Comparison of ENCODE assay signal across 8 mouse cellular contexts in genomic region chr11:54438366-54438781, GRCm38 (mm10). TPM values are rescaled to one million over a fixed set of nuclear protein-coding genes. Genes with fewer than 3 reads are reported as not detected.
DNase-seq lines count a peak whose midpoint lies in the region; ATAC-seq and TF ChIP-seq lines count a peak whose summit lies in the region.

No protein-coding gene starts in this region.

- under 1% methylated on average over 39 of the region's 47 CpGs for WGBS in forebrain, embryonic 13.5 days
- WGBS in small intestine, adult 2 months = under 1% methylated on average over 47 of the region's 47 CpGs

- TF ChIP-seq CTCF in brain, embryonic 14.5 days (IDR thresholded peaks at IDR 0.05; ENCODE audit: borderline replicate concordance, extremely low read depth, insufficient read depth, insufficient read length) = no peak
- no peak for TF ChIP-seq CTCF in small intestine, adult 2 months (IDR thresholded peaks at IDR 0.05; ENCODE audit: extremely low read depth, insufficient read length, insufficient replicate concordance, low read depth, low read length)

- H3K4me2 ChIP-seq in forebrain, embryonic 13.5 days = peak overlapping the region; percentile 75

- H3K27me3 ChIP-seq in forebrain, embryonic 13.5 days = no peaks in the 10 kb centered on the region
- no peaks in the 10 kb centered on the region for H3K27me3 ChIP-seq in megakaryocyte, embryonic 14.5 days (replicated peaks)
- H3K27me3 ChIP-seq in small intestine, adult 2 months (ENCODE audit: control insufficient read depth, insufficient read depth, low read length) = no peaks in the 10 kb centered on the region

- no peaks in the 10 kb centered on the region for H3K9me3 ChIP-seq in forebrain, embryonic 13.5 days (replicated peaks)
- no peaks in the 10 kb centered on the region for H3K9me3 ChIP-seq in megakaryocyte, embryonic 14.5 days

- TF ChIP-seq POLR2A in brain, embryonic 14.5 days (IDR thresholded peaks at IDR 0.05; ENCODE audit: borderline replicate concordance, extremely low read depth, insufficient read depth, insufficient read length, poor library complexity, severe bottlenecking) = no peak
- TF ChIP-seq POLR2A in small intestine, adult 2 months (IDR thresholded peaks at IDR 0.05; ENCODE audit: low read depth, low read length) = no peak; the same call in 1 of the 2 replicates

- peak overlapping the region; percentile 65 for H3K27ac ChIP-seq in forebrain, embryonic 13.5 days
- H3K27ac ChIP-seq in small intestine, adult 2 months (ENCODE audit: insufficient read depth, low read depth, low read length) = peak overlapping the region; percentile 58

- H3K4me1 ChIP-seq in forebrain, embryonic 13.5 days = peaks cover 21% of the 10 kb centered on the region
- peaks cover 31% of the 10 kb centered on the region for H3K4me1 ChIP-seq in megakaryocyte, embryonic 14.5 days
- H3K4me1 ChIP-seq in small intestine, adult 2 months (ENCODE audit: control insufficient read depth, insufficient read depth, insufficient read length, low read length) = peaks cover 2% of the 10 kb centered on the region; the same call in 1 of the 2 replicates

- intact Hi-C loops in left cerebral cortex, postnatal 14 days (cut with DNase I) = loop anchor here (5.0 kb wide), 1 partner anchor 84 kb away; the partner anchor contains the start of gene Rapgef6

- peak overlapping the region; percentile 96 for H3K4me3 ChIP-seq in forebrain, embryonic 13.5 days
- peak overlapping the region; percentile 97 for H3K4me3 ChIP-seq in megakaryocyte, embryonic 14.5 days (replicated peaks)
- peak overlapping the region; percentile 77 for H3K4me3 ChIP-seq in small intestine, adult 2 months (ENCODE audit: low read depth, low read length)

- no peaks in the 10 kb centered on the region for H3K36me3 ChIP-seq in forebrain, embryonic 13.5 days (ENCODE audit: poor library complexity, severe bottlenecking)
- peaks cover 3% of the 10 kb centered on the region for H3K36me3 ChIP-seq in megakaryocyte, embryonic 14.5 days (replicated peaks; ENCODE audit: low read length)
- no peaks in the 10 kb centered on the region for H3K36me3 ChIP-seq in small intestine, adult 2 months (ENCODE audit: control insufficient read depth, insufficient read depth, low read length)

- peak; percentile 82 for ATAC-seq in forebrain, embryonic 13.5 days

- DNase-seq in layer of hippocampus, adult 18-20 months (ENCODE audit: low spot score in 2 of 2) = peak; percentile 44 to 47
- no peak for DNase-seq in layer of hippocampus, postnatal 10 days (ENCODE audit: low spot score in 2 of 2)
- DNase-seq in brain, embryonic 14.5 days (ENCODE audit: low read depth) = peak; percentile 61
- peak; percentile 67 for DNase-seq in heart, postnatal 4 days
- peak; percentile 26 to 44 for DNase-seq in left cerebral cortex, postnatal 14 days (ENCODE audit: low spot score in 2 of 2)

- H3K9ac ChIP-seq in forebrain, embryonic 13.5 days = peak overlapping the region; percentile 90

RNA-seq across cellular contexts. Expression of gene Fnip1, which starts 0.4 kb away (rescaled TPM):
- 10 to 100 TPM; 36.5 to 38.2 TPM for total RNA-seq in layer of hippocampus, adult 18-20 months (2021)
- 10 to 100 TPM; 22.8 to 23.3 TPM for total RNA-seq in layer of hippocampus, postnatal 10 days (2021)
- 8.5 and 9.7 TPM in 2 replicates for polyA plus RNA-seq in brain, embryonic 14.5 days (2012; rRNA removed)
- polyA plus RNA-seq in forebrain, embryonic 13.5 days (2015; fragmentation: Nextera tagmentation; extraction: Ambion mirVana) = 10.9 TPM in 2 replicates
- 10 to 100 TPM; 26.1 to 26.3 TPM for total RNA-seq in heart, postnatal 4 days (2021)
- 10 to 100 TPM; 28.6 to 29.4 TPM for total RNA-seq in left cerebral cortex, postnatal 14 days (2021)
- 0.35 TPM in 1 of 2 replicates, not detected in the other for polyA plus RNA-seq in megakaryocyte, embryonic 14.5 days (2012; ENCODE audit: insufficient read depth, low replicate concordance)
- 0.74 and 1.9 TPM in 2 replicates for polyA plus RNA-seq in small intestine, adult 2 months (2012; rRNA removed)

Comparison
In these comparisons a context has a peak if more than half of its experiments do, and no peak if none do; other contexts are left out.
1. DNase-seq: peak in layer of hippocampus, adult 18-20 months (2 of 2), brain, embryonic 14.5 days (single experiment), heart, postnatal 4 days (single experiment) and left cerebral cortex, postnatal 14 days (2 of 2); none in layer of hippocampus, postnatal 10 days (0 of 2).
2. Peak in every context shown above with its lines, with median percentiles within 50 percentile points of each other: H3K4me3 ChIP-seq.